Mouse (Mus musculus) hindbrain, embryonic 16.5 days (tissue): Measurements from ENCODE around the gene Cd276. TPM values are rescaled to one million over a fixed set of nuclear protein-coding genes. Genes with fewer than 3 reads are reported as not detected.

Experiments used
- ATAC-seq: fragments of 200-750 bp; cut with Nextera tagmentation; 2 replicates; pipeline ENCODE4 v1.8.0; 2017; ENCODE audit warnings: moderate TSS enrichment, moderate library complexity
- H3K27ac ChIP-seq: fragments of 300-500 bp; sonication (generic); 2 replicates; pipeline ENCODE4 v1.5.1; 2014; ENCODE audit warnings: low read depth, mild to moderate bottlenecking, control low read depth, low read length, moderate library complexity
- H3K27me3 ChIP-seq: fragments of 300-500 bp; sonication (generic); replicated peaks from 2 replicates; pipeline ENCODE4 v1.6.1; 2014; ENCODE audit warnings: low read length; ENCODE audit not compliant: control insufficient read depth, insufficient read depth
- H3K36me3 ChIP-seq: fragments of 300-500 bp; sonication (generic); 2 replicates; pipeline ENCODE4 v1.6.1; 2014; ENCODE audit warnings: mild to moderate bottlenecking, low read length, moderate library complexity, mixed read lengths; ENCODE audit not compliant: control insufficient read depth, insufficient read depth
- H3K4me1 ChIP-seq: fragments of 300-500 bp; sonication (generic); 2 replicates; pipeline ENCODE4 v1.6.1; 2014; ENCODE audit warnings: low read depth, low read length; ENCODE audit not compliant: control insufficient read depth, insufficient read depth
- H3K4me2 ChIP-seq: fragments of 300-500 bp; sonication (generic); 2 replicates; pipeline ENCODE4 v1.6.1; 2014; ENCODE audit warnings: mild to moderate bottlenecking, low read length, control low read depth, moderate library complexity
- H3K4me3 ChIP-seq: fragments of 300-500 bp; sonication (generic); 2 replicates; pipeline ENCODE4 v1.5.1; 2014; ENCODE audit warnings: mild to moderate bottlenecking, low read length, control low read depth, moderate library complexity
- H3K9ac ChIP-seq: fragments of 300-500 bp; sonication (generic); 2 replicates; pipeline ENCODE4 v1.6.1; 2014; ENCODE audit warnings: low read depth, mild to moderate bottlenecking, control low read depth, low read length, moderate library complexity
- H3K9me3 ChIP-seq: fragments of 300-500 bp; sonication (generic); 2 replicates; pipeline ENCODE4 v1.6.1; 2014; ENCODE audit warnings: mild to moderate bottlenecking, low read length, moderate library complexity; ENCODE audit not compliant: control insufficient read depth
- WGBS: fragments of 180-500 bp; shearing (Covaris S2); extraction: QIAGEN DNeasy Blood & Tissue Kit; methylation state at CpG from one replicate; pipeline ENCODE4 v1.1.7; 2014; 5-methylcytosine and 5-hydroxymethylcytosine counted together
- polyA plus RNA-seq: library from polyadenylated mRNA; unstranded; fragments of >200 nt; fragmentation: Nextera tagmentation; extraction: Ambion mirVana; gene quantifications from 2 replicates; pipeline ENCODE4 v1.2.1, GENCODE M21; 2015

Gene Cd276
- 24.6 and 33.7 TPM in 2 replicates for polyA plus RNA-seq

GRCm38 (mm10) chr9:58554908-58555684 is at the start of gene Cd276:
Gene Cd276, minus strand, starts transcription at chr9:58555437.
- Histone ChIP-seq H3K27me3 (no peaks in the 10 kb centered on the region), H3K4me2 (peak within 1 kb of the TSS; percentile 83), H3K9me3 (no peaks in the 10 kb centered on the region), H3K4me1 (peaks cover 17% of the 10 kb centered on the region), H3K4me3 (peak within 1 kb of the TSS; percentile 78), H3K36me3 (no peaks in the 10 kb centered on the region), H3K27ac (peak within 1 kb of the TSS; percentile 97), H3K9ac (peak within 1 kb of the TSS; percentile 95)
- under 1% methylated on average over 60 of the region's 68 CpGs for WGBS
- ATAC-seq: peak; percentile 63

GRCm38 (mm10) chr9:58595313-58595712 is 40.1 kb upstream of the Cd276 start:
- WGBS: 98% methylated on average over 1 of the region's 1 CpGs
- Histone ChIP-seq H3K9me3 (no peaks in the 10 kb centered on the region), H3K4me1 (no peaks in the 10 kb centered on the region), H3K27ac (no peak overlapping the region), H3K27me3 (no peaks in the 10 kb centered on the region), H3K4me3 (no peak overlapping the region), H3K36me3 (no peaks in the 10 kb centered on the region), H3K4me2 (no peak overlapping the region), H3K9ac (no peak overlapping the region)
- ATAC-seq: no peak

GRCm38 (mm10) chr9:58588657-58589056 is 33.4 kb upstream of the Cd276 start:
- Histone ChIP-seq H3K9ac (no peak overlapping the region), H3K4me3 (no peak overlapping the region), H3K9me3 (no peaks in the 10 kb centered on the region), H3K27ac (no peak overlapping the region), H3K36me3 (no peaks in the 10 kb centered on the region), H3K27me3 (no peaks in the 10 kb centered on the region), H3K4me1 (peaks cover 6% of the 10 kb centered on the region; the same call in 1 of the 2 replicates), H3K4me2 (no peak overlapping the region)
- no peak for ATAC-seq
- WGBS: 92% methylated on average over 4 of the region's 4 CpGs

- Histone ChIP-seq H3K9me3 (no peaks in the 10 kb centered on the region), H3K9ac (no peak overlapping the region; the same call in 1 of the 2 replicates), H3K4me1 (peaks cover 10% of the 10 kb centered on the region), H3K27me3 (no peaks in the 10 kb centered on the region), H3K36me3 (no peaks in the 10 kb centered on the region), H3K27ac (no peak overlapping the region), H3K4me2 (peak overlapping the region; percentile 12; the same call in 1 of the 2 replicates), H3K4me3 (no peak overlapping the region)
- WGBS: 82% methylated on average over 1 of the region's 1 CpGs
- ATAC-seq: no peak
These were observed 29.1 kb upstream of the Cd276 start for GRCm38 (mm10) chr9:58584323-58584722.

GRCm38 (mm10) chr9:58583267-58583641 is 28.0 kb upstream of the Cd276 start:
- Histone ChIP-seq H3K27ac (peak overlapping the region; percentile 99), H3K9me3 (no peaks in the 10 kb centered on the region)
- WGBS: 0% methylated on average over 8 of the region's 8 CpGs

GRCm38 (mm10) chr9:58582581-58583266 is 27.5 kb upstream of the Cd276 start:
- Histone ChIP-seq H3K4me1 (peaks cover 10% of the 10 kb centered on the region), H3K9ac (peak overlapping the region; percentile 100), H3K4me2 (peak overlapping the region; percentile 87), H3K9me3 (no peaks in the 10 kb centered on the region), H3K36me3 (no peaks in the 10 kb centered on the region), H3K27ac (peak overlapping the region; percentile 99), H3K4me3 (peak overlapping the region; percentile 99), H3K27me3 (no peaks in the 10 kb centered on the region)
- peak; percentile 72 for ATAC-seq
- WGBS: under 1% methylated on average over 42 of the region's 42 CpGs

More at GRCm38 (mm10) chr9:58583267-58583641, 28.0 kb upstream of the Cd276 start:
- Histone ChIP-seq H3K4me2 (peak overlapping the region; percentile 87), H3K4me3 (peak overlapping the region; percentile 99), H3K36me3 (no peaks in the 10 kb centered on the region), H3K27me3 (no peaks in the 10 kb centered on the region), H3K4me1 (peaks cover 10% of the 10 kb centered on the region), H3K9ac (peak overlapping the region; percentile 100)
- no peak for ATAC-seq

- H3K4me1 ChIP-seq: peaks cover 10% of the 10 kb centered on the region
- peak within 1 kb of the TSS; percentile 99 for H3K4me3 ChIP-seq
- ATAC-seq: peak; percentile 99
- no peaks in the 10 kb centered on the region for H3K9me3 ChIP-seq
- H3K27me3 ChIP-seq: no peaks in the 10 kb centered on the region
- H3K4me2 ChIP-seq: peak within 1 kb of the TSS; percentile 87
- H3K9ac ChIP-seq: peak within 1 kb of the TSS; percentile 100
- peak within 1 kb of the TSS; percentile 99 for H3K27ac ChIP-seq
- no peaks in the 10 kb centered on the region for H3K36me3 ChIP-seq
- 0% methylated on average over 26 of the region's 56 CpGs for WGBS
These were observed 26.8 kb upstream of the Cd276 start, which contains the start of gene Nptn for GRCm38 (mm10) chr9:58581958-58582540. Gene Nptn, plus strand, starts transcription at chr9:58582240.

- WGBS: 29% methylated on average over 8 of the region's 8 CpGs
- no peak for ATAC-seq
- Histone ChIP-seq H3K4me2 (peak overlapping the region; percentile 83), H3K4me1 (peaks cover 10% of the 10 kb centered on the region), H3K27me3 (no peaks in the 10 kb centered on the region), H3K9me3 (no peaks in the 10 kb centered on the region), H3K4me3 (peak overlapping the region; percentile 49), H3K27ac (peak overlapping the region; percentile 88), H3K36me3 (no peaks in the 10 kb centered on the region), H3K9ac (peak overlapping the region; percentile 70)
These were observed 26.2 kb upstream of the Cd276 start for GRCm38 (mm10) chr9:58581283-58581930.
